Mouse (Mus musculus) frontal cortex, postnatal 25 days (tissue): Measurements from ENCODE around the gene Vps13d.

Experiments used
- DNase-seq, 2 experiments: peaks; one replicate each; pipeline ENCODE4 v3.0.0; 2022; ENCODE audit warnings: low spot score in 2 of 2

Vps13d gene

GRCm38 (mm10) chr4:145150345-145151102 is 44.3 kb downstream of the Vps13d start:
- no peak for DNase-seq

- DNase-seq, result no peak
These were observed 47.5 kb downstream of the Vps13d start for GRCm38 (mm10) chr4:145147006-145147961.

DNA sequence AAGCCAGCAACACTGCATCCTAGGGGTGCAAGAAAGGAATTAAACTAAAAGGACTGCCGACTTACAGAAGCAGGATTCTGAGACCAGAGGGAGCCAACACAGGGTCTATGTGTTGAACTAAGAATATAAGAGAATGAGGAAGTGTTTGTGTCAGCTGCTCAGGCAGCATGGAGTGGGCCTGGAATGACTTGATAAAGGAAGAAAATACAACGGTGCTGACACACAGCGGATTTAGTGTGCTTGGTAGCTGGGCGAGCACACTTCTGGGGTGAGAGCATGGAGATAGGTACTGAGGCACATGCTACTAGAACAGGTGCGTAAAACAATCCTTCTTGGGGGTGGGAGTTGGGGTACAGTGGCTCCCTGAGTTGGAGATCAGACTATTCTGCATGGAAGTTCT is 51.3 kb downstream of the Vps13d start:
- no peak for DNase-seq

DNA sequence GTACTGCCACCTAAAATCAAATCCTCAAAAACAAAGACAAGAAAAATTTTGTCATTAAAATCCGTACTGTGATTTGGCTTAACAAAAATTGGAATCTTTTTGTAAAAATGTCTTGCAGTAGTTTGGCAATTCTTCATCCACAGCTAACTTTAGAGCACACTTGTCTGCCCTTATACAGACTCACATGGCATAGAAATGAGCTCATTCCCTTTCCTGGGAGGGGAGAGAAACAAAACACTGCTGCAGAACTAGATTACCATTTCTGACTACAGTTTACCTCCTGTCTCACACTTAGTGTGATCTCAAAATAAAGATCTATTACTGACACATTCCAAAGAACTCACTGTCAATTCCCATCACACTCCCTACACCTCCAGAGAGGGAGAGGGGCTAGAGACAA is 58.1 kb downstream of the Vps13d start:
- DNase-seq, result no peak

DNA sequence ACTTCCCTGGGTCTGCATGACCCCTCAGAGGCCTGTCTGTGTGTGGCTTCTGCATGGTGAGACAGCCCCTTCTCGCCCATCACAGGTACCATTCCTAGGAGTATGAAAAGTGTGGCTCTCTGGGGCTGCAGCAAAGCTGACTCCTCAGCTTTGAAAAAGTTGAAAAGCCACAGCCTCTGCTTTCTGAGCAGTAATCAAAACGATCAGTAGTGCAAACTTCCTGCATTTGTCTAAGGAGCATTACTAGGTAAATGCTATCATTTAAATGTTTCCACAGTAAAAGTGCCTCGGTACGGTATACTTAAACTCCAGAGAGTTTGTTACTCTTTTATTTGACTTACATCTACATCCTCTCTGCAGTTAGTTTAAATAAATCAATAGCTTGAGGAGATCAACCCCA is 59.3 kb downstream of the Vps13d start:
- no peak for DNase-seq

GRCm38 (mm10) chr4:145130772-145131171 is 64.0 kb downstream of the Vps13d start:
- DNase-seq, result no peak

DNA sequence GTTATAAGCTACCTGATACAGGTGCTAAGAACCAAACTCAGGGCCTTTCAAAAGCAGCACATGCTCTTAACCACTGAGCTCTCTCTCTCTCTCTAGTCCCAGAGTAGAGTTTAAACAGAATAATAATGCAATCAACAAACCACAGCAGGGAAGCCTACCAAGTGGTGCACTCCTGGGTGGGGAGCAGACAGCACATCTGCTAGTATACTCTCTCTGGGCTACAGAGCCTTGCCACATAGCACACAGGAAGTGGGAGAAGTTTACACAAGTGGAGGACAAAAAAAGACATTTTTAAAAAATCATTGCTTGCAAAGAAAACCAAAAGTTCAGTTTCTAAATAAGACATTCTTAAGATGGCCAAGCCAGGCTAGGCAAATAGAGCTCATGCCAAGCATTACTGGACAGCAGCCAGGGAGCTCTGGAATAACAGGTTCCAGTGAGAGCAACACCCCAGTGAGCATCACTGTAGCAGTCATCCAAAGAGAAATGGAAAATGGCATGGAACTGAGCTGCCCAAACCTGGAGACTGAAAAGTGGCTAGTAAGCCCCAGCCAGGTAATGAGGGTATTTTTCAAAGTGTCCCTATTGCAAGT is 64.8 kb downstream of the Vps13d start:
- peak; percentile 42 for DNase-seq

DNA sequence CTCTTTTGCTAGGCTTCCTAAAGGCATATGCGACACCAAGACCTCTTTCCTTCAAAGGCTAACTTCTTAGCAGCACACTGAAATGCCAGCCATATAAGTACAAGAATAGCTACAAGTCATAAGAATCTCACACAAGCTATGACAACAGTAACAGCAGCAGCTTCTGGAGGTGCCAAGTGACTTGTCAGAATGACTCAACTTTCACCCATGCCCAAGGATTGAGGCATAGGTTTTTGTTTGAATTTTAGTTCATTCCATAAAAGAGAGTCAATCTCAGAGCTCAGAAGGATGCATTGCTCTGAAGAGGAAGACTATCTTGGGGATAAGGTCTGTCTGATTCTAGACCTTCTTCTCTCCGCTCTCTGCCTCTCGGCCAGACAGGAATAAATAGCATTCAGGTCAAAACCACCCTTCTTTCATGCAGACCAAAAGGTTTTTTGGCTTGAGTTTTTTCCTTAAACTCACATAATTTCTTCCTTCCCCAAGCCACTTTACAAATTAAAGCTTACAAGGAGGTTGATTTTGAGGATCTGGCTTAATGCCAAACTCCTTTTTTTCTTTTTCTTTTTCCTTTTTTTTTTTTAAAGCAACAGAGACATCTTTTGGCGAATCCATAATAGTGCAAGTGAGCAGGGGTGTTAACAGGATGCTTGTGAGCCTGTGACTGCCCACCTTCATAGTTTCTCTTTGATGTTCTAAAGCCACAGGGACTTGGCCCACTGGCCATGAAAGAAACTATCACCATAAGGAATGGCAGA is 69.2 kb downstream of the Vps13d start:
- no peak for DNase-seq

DNA sequence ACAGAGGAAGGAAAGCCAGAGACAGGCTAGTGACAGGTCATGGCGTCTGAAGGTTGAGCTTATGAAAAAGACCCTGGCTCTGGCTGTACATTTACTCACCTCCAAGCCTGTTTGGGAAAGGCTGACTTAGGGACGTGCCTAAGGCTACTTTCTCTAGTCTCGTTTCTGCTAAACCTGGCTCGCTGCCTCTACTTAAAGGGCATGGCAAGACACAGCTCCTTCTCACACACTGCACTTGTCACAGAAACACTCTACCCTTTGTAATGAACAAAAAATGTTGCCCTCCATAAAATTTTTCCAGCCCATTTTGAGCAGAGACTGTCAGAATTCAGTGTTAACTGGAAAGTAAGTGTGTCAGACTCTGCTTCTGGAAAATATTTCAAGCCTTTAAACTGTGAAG is 70.4 kb downstream of the Vps13d start:
- DNase-seq, result no peak

GRCm38 (mm10) chr4:145111641-145112040 is 83.2 kb downstream of the Vps13d start:
- DNase-seq, result no peak

DNA sequence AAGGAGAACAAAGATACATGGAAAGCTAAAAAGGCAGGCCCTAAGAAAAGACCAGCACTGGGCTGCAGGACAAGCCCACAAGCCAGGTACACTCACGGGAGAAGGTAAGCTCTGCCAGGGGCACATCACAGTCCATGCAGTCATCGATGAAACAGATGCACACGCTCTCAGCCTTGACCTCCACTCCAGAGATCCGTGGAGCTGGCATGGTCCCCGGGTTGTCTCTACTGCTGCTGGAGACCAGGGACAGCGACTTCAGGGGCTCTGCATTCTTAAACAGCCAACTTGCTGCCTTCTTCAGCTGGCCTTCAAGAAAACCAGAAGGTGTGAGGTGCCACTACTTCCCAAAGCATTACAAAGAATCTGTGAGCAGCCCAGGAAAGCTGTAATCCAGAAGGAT is 84.1 kb downstream of the Vps13d start:
- DNase-seq, result no peak

DNA sequence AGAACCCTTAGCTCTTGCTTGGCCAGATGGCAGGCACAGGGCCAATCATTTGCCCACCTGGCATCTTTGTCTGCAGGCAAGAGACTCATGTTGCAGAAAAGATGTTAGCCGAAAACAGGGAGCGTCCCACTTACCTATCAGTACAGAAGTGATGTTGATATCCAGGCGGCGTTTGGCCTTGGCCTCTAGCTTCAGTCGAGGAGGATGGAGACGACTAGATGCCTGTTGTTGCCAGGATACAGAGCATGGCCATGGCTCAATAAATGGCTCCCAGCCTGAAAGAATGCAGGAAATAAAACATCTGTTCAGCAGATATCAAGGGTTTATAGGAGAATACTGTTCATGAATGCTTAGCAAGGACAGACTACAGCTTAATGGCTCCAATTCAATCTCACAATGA is 88.0 kb downstream of the Vps13d start:
- no peak for DNase-seq

DNA sequence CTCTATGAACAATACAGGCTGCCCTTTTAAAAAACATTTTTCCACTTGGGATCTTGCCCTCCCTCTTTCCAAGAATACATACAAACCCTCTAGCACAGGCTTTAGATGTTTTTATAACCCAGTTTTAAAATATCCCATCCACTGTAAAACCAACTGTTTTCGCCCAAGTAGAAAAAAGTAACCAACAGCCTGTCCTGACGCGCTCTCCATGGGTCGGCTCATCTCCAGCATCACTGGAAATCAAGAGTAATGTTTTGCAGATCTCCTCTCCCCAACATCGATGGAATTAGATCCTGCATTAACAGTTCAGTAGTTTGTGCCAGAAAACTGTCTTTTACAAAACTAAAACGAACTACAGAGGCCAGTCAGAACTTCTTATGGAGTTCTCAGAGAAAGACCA is 89.5 kb downstream of the Vps13d start:
- DNase-seq, result no peak

GRCm38 (mm10) chr4:145104917-145105316 is 89.9 kb downstream of the Vps13d start:
- DNase-seq, result no peak

- no peak for DNase-seq
These were observed 91.2 kb downstream of the Vps13d start for GRCm38 (mm10) chr4:145103617-145104016.

DNA sequence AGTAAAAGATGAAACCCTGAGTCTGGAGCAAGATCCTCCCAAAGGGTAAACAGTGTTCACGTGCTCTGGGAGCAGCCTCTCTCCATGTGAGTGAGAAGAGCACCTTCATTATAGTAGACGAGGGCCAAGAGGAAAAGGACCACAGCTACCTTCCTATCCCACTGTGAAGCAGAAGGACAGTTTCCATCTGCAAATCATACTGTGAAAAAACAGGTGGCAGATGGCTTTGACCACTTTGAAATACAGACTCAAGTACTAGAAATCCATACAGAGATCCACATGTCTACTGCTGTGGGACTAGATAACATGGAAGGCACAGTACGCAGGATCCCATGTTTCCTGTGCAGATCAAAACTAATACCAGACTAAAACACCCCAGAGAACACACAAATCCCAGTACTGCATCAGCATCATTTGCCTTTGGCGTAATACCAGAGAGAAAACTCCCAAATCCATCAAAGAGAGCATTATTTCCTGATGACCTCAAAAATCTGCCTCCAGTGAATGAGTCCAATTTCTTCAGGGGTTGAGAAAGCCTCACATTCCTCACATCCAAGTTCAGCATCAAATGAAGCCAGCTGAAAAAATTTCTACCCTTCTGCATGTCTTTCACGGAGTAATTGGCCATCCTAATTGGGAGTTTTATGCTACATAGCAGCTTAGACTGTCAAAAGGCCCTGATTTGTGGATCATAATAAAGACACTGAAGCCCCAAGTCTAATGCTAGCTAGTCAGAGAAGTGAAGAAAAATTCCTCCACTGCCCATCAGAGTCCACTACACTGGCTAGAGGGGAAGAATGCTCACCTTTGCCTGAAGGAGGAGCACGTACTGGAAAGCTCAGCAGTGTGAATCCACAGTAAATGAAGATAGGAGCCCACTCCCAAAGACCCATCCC is 92.7 kb downstream of the Vps13d start:
- DNase-seq, result no peak

DNA sequence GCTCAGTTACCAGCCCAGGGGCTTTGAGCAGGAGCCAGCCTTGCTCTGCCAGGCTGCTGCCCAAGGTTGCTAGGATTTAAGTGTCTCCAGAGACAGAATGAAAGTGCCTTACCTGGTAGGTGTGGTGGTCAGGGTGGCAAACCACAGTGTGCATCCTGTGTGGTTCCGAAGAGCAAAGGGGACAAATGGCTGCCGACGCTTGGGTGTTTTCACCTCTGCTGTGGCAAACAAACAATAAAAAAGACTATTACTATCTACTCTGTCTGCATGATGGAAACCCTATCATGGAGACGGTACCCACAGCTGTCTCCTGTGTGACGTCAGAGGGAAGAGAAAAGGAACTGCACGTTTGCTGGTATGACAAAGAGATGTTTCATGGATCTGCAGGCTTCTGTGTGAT is 95.0 kb downstream of the Vps13d start:
- DNase-seq, result no peak

DNA sequence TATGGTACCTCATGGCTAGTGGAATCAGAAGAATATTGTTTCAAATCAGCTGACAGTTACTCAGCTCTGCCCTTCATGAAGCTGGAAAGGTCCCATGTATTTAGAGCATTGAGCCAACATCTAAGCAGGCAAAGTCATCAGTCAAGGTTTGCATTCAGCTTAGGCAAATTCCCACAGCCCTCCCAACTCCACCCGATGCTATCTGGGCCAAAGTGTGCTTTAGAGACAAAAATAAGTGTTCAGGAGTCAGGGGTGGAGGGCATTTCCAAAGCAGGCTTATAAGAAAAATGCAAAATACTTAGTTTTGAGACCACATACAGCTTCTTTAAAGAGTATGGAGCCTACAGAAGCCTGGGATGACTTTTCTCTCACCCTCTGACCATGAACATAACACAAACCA is 95.5 kb downstream of the Vps13d start:
- DNase-seq, result no peak

DNA sequence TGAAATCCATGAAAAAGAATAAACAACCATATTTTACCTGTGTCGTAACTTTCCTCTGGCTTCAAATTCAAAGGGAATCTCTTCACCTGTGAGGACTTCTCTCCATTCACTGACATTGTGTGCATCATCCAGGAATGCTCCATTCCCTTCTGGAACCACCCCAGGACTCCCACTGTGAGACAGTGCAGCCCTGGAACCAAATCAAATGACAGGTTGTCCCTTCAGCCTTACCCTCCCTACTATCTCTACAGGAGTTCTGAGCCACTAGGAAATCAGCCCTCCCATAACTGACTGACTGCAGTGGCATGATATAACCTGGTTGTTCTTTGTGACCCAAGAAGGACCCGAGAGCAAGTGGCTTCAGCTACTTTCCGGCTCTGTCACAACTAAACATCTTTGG is 96.8 kb downstream of the Vps13d start:
- no peak for DNase-seq

- no peak for DNase-seq
These were observed 98.2 kb downstream of the Vps13d start for GRCm38 (mm10) chr4:145096481-145097039.
